Mouse (Mus musculus) gastrocnemius, adult 8-10 months (tissue): ENCODE data around the gene Mroh8. TPM values are rescaled to one million over a fixed set of nuclear protein-coding genes. Genes with fewer than 3 reads are reported as not detected.
"Not testable (repeated sequence)": the region's sequence is repeated elsewhere in the genome, so short reads cannot be mapped to it uniquely, and the experiment has no call there.

Source experiments
- DNase-seq, 2 experiments: peaks; one replicate each; pipeline ENCODE4 v3.0.0; 2022; ENCODE audit warnings: low spot score in 2 of 2
- total RNA-seq, 4 experiments: library from RNA; stranded (reverse); gene quantifications; 2 replicates each; pipeline ENCODE4 v1.2.4; 2022

Gene Mroh8
- total RNA-seq, 4 experiments from 2014 or later, result 0.56 to 2.3 (median 0.97) TPM

GRCm38 (mm10) chr2:157292093-157292492 is 12.7 kb upstream of the Mroh8 start:
- peak; percentile 34 to 35 for DNase-seq

- no peak for DNase-seq
Measured at GRCm38 (mm10) chr2:157288996-157289395, 9.6 kb upstream of the Mroh8 start.

GRCm38 (mm10) chr2:157287542-157287941 is 8.2 kb upstream of the Mroh8 start:
- DNase-seq, result no peak

- no peak for DNase-seq
Measured at GRCm38 (mm10) chr2:157283321-157283720, 4.0 kb upstream of the Mroh8 start.

- peak; percentile 90 to 93 for DNase-seq
Measured at GRCm38 (mm10) chr2:157278717-157279415, 483 bp downstream of the Mroh8 start, which contains the start of gene Rpn2. TSS of gene Rpn2 (plus strand) at chr2:157279017.

GRCm38 (mm10) chr2:157263832-157264231 is 15.5 kb downstream of the Mroh8 start:
- no peak for DNase-seq

- no peak for DNase-seq
Measured at GRCm38 (mm10) chr2:157263101-157263500, 16.2 kb downstream of the Mroh8 start.

- no peak for DNase-seq
Measured at GRCm38 (mm10) chr2:157262506-157262905, 16.8 kb downstream of the Mroh8 start.

GRCm38 (mm10) chr2:157261930-157262329 is 17.4 kb downstream of the Mroh8 start:
- no peak for DNase-seq

GRCm38 (mm10) chr2:157259720-157260119 is 19.6 kb downstream of the Mroh8 start:
- peak; percentile 10 to 11 for DNase-seq

GRCm38 (mm10) chr2:157248111-157248510 is 31.2 kb downstream of the Mroh8 start:
- no peak for DNase-seq

GRCm38 (mm10) chr2:157245603-157246002 is 33.7 kb downstream of the Mroh8 start:
- no peak for DNase-seq

GRCm38 (mm10) chr2:157245001-157245400 is 34.3 kb downstream of the Mroh8 start:
- DNase-seq, result no peak

GRCm38 (mm10) chr2:157235946-157236345 is 43.4 kb downstream of the Mroh8 start:
- no peak for DNase-seq

GRCm38 (mm10) chr2:157221916-157222315 is 57.4 kb downstream of the Mroh8 start:
- DNase-seq, result not testable (repeated sequence)

GRCm38 (mm10) chr2:157220108-157220507 is 59.2 kb downstream of the Mroh8 start:
- no peak for DNase-seq

GRCm38 (mm10) chr2:157211731-157212130 is 67.6 kb downstream of the Mroh8 start:
- no peak for DNase-seq

- peak; percentile 78 to 80 for DNase-seq
Measured at GRCm38 (mm10) chr2:157204366-157205218, 74.8 kb downstream of the Mroh8 start, which contains the start of gene Rbl1. TSS of gene Rbl1 (minus strand) at chr2:157204534.

- DNase-seq, result no peak
Measured at GRCm38 (mm10) chr2:157203459-157204365, 75.6 kb downstream of the Mroh8 start.

- DNase-seq, result no peak
Measured at GRCm38 (mm10) chr2:157203026-157203425, 76.3 kb downstream of the Mroh8 start.

- no peak for DNase-seq
Measured at GRCm38 (mm10) chr2:157202361-157202760, 77.0 kb downstream of the Mroh8 start.
